Mouse (Mus musculus) spleen, adult 2 months (tissue): ENCODE measurements around the gene Slc39a7.

Experiments
- CTCF ChIP-seq: fragments of 200-500 bp; IDR thresholded peaks from 2 replicates; pipeline ENCODE4 v1.5.1; 2011; ENCODE audit warnings: mild to moderate bottlenecking, inconsistent platforms; ENCODE audit not compliant: insufficient read depth, insufficient read length, insufficient replicate concordance; ENCODE audit errors: extremely low read depth
- POLR2A ChIP-seq: fragments of 200-500 bp; IDR thresholded peaks from 2 replicates; pipeline ENCODE4 v1.6.1; 2011; ENCODE audit warnings: low read depth, low read length, inconsistent platforms

DNA sequence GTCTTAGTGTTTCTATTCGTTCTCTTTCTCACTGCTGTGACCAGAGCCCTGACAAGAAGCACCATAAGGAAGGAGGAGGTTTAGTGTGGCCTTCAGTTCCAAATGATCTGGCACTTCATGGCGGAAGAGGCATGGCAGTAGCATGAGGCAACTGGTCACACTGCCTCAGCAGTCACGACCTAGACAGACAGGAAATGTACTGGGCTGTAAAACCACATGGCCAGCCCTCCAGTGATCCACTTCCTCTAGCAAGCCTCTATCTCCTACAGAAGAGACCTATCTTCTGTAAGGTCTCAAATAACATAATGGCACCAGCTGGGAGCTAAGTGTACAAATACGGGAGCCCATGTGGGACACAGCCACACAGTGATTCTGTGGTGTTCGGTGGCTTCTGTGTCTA is 40.6 kb upstream of the Slc39a7 start:
- TF ChIP-seq CTCF = no peak
- no peak for TF ChIP-seq POLR2A
